Mouse (Mus musculus) erythroblast, embryonic 14.5 days (primary cell): ENCODE measurements around the gene Hip1.

Experiments used
- GATA1 ChIP-seq: IDR thresholded peaks from 2 replicates; pipeline ENCODE4 v1.6.1; 2012; ENCODE audit warnings: low read length, inconsistent platforms, mixed read lengths
- TAL1 ChIP-seq: IDR thresholded peaks from 3 replicates; pipeline ENCODE4 v1.6.1; 2012; ENCODE audit warnings: low read length, inconsistent platforms, mixed read lengths

DNA sequence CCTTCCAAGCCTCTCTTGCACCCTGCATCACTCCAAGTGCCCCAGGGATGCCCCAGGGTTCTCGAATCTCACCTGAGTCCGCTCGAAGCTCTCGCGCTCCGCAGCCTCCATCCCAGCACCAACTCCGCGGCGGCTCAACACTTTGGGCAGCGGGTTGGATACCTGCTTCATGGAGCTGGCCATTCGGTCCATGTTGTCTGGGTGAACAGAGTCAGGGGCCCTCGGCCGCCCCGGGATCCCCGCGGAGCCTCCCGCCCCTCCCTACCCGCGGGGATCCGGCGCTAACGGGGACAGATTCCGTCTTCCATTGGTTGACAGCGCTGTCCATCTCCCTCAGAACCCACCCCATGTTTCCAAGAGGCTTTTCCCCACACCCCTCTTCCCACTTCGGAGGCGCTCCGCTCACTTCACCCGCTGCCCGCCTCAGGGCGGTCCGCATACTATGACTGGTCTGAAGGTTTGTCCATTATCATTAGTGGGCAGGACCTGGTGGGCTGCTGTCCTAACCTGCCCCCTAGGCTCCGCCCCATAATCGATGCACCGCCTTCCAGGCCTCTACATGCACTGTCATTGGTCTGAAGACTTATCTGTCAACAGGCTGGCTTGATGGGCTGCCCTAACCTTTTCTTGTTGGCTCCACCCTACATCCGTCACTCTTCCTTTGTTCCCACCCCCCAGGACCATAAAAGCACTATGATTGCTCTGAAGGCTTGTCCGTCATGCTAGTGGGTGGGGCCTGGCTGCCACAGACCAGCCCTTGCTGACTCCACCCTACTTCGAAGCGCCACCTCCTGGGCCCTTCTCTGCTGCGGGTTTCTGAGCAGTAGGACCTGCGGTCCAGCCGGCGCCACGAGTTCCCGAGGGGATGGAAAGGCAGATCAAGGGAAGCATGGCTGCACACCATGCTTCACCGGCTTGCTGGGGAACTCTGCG is at the start of gene Hip1:
- TF ChIP-seq GATA1 (no peak), TAL1 (no peak)
